Mouse (Mus musculus): ENCODE results near the gene Lgals7. TPM values are rescaled to one million over a fixed set of nuclear protein-coding genes. Genes with fewer than 3 reads are reported as not detected.
A peak's percentile ranks its signal among the peaks of the same experiment; 100 is the strongest.

Lgals7 gene
- total and polyA plus RNA-seq, 2 experiments from 2014 or later = 3.8 to 12.5 TPM

DNA sequence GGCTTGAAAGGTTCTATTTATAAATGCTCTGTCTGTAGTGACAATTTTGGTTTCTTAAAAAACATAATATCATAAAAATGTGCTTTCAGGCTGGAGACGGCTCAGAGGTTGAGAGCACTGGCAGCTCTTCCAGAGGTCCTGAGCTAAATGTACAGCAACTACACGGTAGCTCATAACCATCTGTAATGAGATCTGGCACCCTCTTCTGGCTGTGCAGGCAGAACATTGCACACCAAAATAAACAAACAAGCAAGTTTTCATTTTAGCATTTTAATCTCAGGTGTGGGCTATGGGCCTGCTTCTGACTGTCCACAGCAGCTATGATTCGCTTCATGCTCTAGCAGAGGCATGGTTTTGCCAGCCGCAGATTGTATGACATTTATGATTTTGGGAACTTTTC lies 36.3 kb downstream of the Lgals7 start:
- DNase-seq (ENCODE audit: low spot score) (no peak), ATAC-seq (ENCODE audit: low FRiP score) (no peak)
- H3K4me1 ChIP-seq (ENCODE audit: insufficient read depth, low read length) = no peaks in the 10 kb centered on the region
- no peak overlapping the region for H3K27ac ChIP-seq (ENCODE audit: low read depth, low read length)
- no peak overlapping the region for H3K4me3 ChIP-seq (ENCODE audit: low read depth, low read length)
- no peaks in the 10 kb centered on the region for H3K27me3 ChIP-seq (ENCODE audit: insufficient read depth, low read length)
- WGBS = 88% methylated on average over 4 of the region's 4 CpGs
- H3K9me3 ChIP-seq (ENCODE audit: low read length) = no peaks in the 10 kb centered on the region
- no peak overlapping the region for H3K4me2 ChIP-seq (ENCODE audit: low read depth, low read length, poor library complexity, severe bottlenecking)
- H3K36me3 ChIP-seq (ENCODE audit: insufficient read depth, low read length) = peaks cover 95% of the 10 kb centered on the region
- no peak overlapping the region for H3K9ac ChIP-seq (replicated peaks; ENCODE audit: low read length, poor library complexity, severe bottlenecking)
- TF ChIP-seq CTCF (IDR thresholded peaks at IDR 0.05) = peak; percentile 39

DNA sequence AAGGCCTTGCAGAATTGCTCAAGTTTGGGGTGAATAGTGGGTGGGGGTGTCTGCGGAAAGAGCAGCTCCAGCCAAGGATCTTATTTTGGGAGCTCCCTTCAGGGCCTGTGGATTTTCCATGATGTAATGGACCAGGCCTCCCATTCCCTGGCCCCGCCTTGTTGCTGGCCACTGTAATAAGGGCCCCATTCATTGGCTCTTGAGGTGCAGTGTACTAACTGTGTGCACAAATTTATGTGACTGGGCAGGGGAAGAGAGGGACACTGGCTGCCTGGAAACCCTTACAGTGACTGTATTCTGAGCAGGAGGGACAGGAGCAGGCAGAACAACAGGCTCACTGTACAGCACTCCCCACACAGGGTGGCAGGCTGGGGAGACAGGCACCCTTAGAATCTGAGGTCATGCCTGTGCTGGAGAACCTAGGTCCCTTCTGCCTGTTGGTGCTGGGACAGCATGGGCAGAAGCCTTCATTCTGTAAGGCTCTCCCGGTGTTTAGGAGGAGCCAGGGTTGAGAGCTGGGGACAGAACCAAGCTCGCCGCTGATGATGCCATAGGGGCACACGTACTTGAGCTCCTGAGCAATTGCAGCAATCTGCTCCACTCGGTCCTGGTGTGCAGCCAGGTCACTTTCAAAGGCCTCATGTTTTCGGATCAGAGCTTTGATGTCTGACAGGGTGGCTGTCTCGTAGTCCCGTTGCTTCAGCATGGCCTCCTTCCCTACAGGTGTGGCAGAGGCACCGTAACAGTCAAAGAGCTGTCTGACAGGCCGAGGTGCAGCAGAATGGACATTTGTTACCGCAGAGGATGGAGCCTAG lies 37.9 kb downstream of the Lgals7 start:
- no peak for TF ChIP-seq CTCF (IDR thresholded peaks at IDR 0.05)
- peaks cover 94% of the 10 kb centered on the region for H3K36me3 ChIP-seq (ENCODE audit: insufficient read depth, low read length)
- H3K27ac ChIP-seq (ENCODE audit: low read depth, low read length) = no peak overlapping the region
- H3K4me1 ChIP-seq (ENCODE audit: insufficient read depth, low read length) = no peaks in the 10 kb centered on the region
- no peak overlapping the region for H3K4me3 ChIP-seq (ENCODE audit: low read depth, low read length)
- H3K9ac ChIP-seq (replicated peaks; ENCODE audit: low read length, poor library complexity, severe bottlenecking) = no peak overlapping the region
- H3K9me3 ChIP-seq (ENCODE audit: low read length) = no peaks in the 10 kb centered on the region
- DNase-seq (ENCODE audit: low spot score) = no peak
- 89% methylated on average over 13 of the region's 13 CpGs for WGBS
- H3K4me2 ChIP-seq (ENCODE audit: low read depth, low read length, poor library complexity, severe bottlenecking) = no peak overlapping the region
- H3K27me3 ChIP-seq (ENCODE audit: insufficient read depth, low read length) = no peaks in the 10 kb centered on the region
- ATAC-seq (ENCODE audit: low FRiP score) = no peak

DNA sequence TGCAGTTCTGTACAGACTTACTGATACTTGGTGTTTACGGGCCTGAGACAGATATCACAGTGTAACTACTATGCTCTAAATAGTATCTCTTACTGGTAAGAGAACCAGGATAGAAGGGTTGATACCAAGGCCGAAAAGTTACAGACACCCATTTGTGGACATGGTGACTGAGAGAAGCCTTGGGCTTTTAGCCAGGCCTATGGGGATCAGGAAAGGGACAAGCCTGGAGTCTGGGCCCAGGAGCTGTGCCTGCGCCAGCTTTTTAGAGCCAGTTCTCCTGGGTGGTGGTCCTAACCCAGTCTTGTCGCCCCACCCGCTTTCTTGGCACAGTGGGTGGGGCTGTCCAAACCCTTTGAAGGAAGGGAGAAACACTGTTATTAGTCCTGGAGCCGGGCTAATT lies 38.5 kb downstream of the Lgals7 start:
- 88% methylated on average over 6 of the region's 6 CpGs for WGBS
- TF ChIP-seq CTCF (IDR thresholded peaks at IDR 0.05) = no peak
- no peak for ATAC-seq (ENCODE audit: low FRiP score)

DNA sequence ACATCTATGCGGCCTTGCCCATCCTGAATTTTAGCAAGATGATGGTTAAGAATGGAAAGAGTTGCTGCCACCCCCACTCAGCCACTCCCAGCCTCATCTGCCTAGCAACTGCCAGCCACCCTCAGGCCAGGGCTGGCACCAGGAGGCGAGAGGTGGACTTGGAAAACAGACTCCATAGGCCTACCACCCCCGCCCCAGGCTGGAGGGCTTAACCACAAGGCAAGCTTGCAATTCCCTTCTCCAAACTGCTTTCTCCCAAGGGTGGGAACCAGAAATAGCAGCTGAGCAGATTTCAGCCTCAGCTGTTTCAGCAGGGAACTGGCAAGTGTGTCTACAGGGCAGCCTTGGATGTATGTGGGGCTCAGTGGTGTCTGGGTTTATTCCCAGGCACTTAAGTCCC lies 39.2 kb downstream of the Lgals7 start:
- ATAC-seq (ENCODE audit: low FRiP score) = no peak
- no peaks in the 10 kb centered on the region for H3K9me3 ChIP-seq (ENCODE audit: low read length)
- no peak overlapping the region for H3K27ac ChIP-seq (ENCODE audit: low read depth, low read length)
- no peak overlapping the region for H3K9ac ChIP-seq (replicated peaks; ENCODE audit: low read length, poor library complexity, severe bottlenecking)
- no peak for DNase-seq (ENCODE audit: low spot score)
- no peak overlapping the region for H3K4me2 ChIP-seq (ENCODE audit: low read depth, low read length, poor library complexity, severe bottlenecking)
- no peak for TF ChIP-seq CTCF (IDR thresholded peaks at IDR 0.05)
- no peak overlapping the region for H3K4me3 ChIP-seq (ENCODE audit: low read depth, low read length)
- WGBS = 90% methylated on average over 3 of the region's 3 CpGs
- H3K36me3 ChIP-seq (ENCODE audit: insufficient read depth, low read length) = peaks cover 94% of the 10 kb centered on the region
- H3K27me3 ChIP-seq (ENCODE audit: insufficient read depth, low read length) = no peaks in the 10 kb centered on the region
- no peaks in the 10 kb centered on the region for H3K4me1 ChIP-seq (ENCODE audit: insufficient read depth, low read length)

More for the DNA sequence above, 38.5 kb downstream of the Lgals7 start:
- Histone ChIP-seq H3K36me3 (ENCODE audit: insufficient read depth, low read length) (peaks cover 94% of the 10 kb centered on the region), H3K4me3 (ENCODE audit: low read depth, low read length) (no peak overlapping the region), H3K27ac (ENCODE audit: low read depth, low read length) (no peak overlapping the region), H3K4me2 (ENCODE audit: low read depth, low read length, poor library complexity, severe bottlenecking) (no peak overlapping the region), H3K27me3 (ENCODE audit: insufficient read depth, low read length) (no peaks in the 10 kb centered on the region), H3K9ac (replicated peaks; ENCODE audit: low read length, poor library complexity, severe bottlenecking) (no peak overlapping the region), H3K4me1 (ENCODE audit: insufficient read depth, low read length) (no peaks in the 10 kb centered on the region), H3K9me3 (ENCODE audit: low read length) (no peaks in the 10 kb centered on the region)
- DNase-seq (ENCODE audit: low spot score) = no peak

DNA sequence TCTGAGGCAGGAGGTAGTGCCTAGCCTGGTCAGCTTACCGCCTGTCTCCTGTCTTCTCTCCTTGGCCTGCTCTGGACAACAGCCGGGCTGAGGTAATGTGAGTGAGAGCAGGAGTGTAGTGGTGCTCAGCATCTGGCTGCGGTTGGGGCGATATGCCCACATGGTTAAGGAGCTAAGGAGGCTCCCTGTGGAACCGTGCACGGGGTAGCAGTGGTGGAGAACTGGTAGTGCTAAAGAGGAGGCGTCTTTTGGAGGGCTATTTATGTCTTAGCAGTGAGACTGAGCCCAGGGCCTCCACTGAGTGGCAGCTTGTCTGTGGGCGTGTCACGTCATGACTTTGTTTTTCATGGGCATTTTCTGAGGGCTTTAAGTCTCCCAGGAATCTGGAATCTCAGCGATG lies 40.1 kb downstream of the Lgals7 start:
- no peak overlapping the region for H3K27ac ChIP-seq (ENCODE audit: low read depth, low read length)
- H3K36me3 ChIP-seq (ENCODE audit: insufficient read depth, low read length) = peaks cover 94% of the 10 kb centered on the region
- TF ChIP-seq CTCF (IDR thresholded peaks at IDR 0.05) = no peak
- H3K9ac ChIP-seq (replicated peaks; ENCODE audit: low read length, poor library complexity, severe bottlenecking) = no peak overlapping the region
- no peak overlapping the region for H3K4me3 ChIP-seq (ENCODE audit: low read depth, low read length)
- H3K4me1 ChIP-seq (ENCODE audit: insufficient read depth, low read length) = no peaks in the 10 kb centered on the region
- ATAC-seq (ENCODE audit: low FRiP score) (no peak), DNase-seq (ENCODE audit: low spot score) (no peak)
- H3K27me3 ChIP-seq (ENCODE audit: insufficient read depth, low read length) = no peaks in the 10 kb centered on the region
- no peaks in the 10 kb centered on the region for H3K9me3 ChIP-seq (ENCODE audit: low read length)
- WGBS = 90% methylated on average over 10 of the region's 10 CpGs
- H3K4me2 ChIP-seq (ENCODE audit: low read depth, low read length, poor library complexity, severe bottlenecking) = no peak overlapping the region

DNA sequence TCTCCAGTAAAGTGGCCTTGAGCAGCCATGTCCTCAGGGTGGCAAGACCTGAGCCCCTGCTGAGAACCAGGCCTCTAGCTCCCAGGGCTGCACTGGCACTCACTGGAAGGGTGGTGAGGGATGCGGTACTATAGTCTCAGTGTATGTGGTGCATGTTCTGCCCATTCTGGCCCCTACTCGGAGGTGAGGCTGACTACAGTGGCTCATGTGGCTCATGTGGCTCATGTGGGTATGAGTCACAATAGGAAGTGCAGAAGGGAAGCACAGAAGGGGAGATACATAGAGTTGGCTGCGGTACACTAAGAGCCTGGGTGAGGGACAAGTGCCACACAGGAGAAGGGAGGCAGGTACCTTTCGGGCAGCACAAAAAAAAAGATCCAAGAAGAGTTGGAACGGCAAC lies 43.5 kb downstream of the Lgals7 start:
- H3K4me3 ChIP-seq (ENCODE audit: low read depth, low read length) = no peak overlapping the region
- H3K9ac ChIP-seq (replicated peaks; ENCODE audit: low read length, poor library complexity, severe bottlenecking) = no peak overlapping the region
- no peaks in the 10 kb centered on the region for H3K4me1 ChIP-seq (ENCODE audit: insufficient read depth, low read length)
- H3K36me3 ChIP-seq (ENCODE audit: insufficient read depth, low read length) = peaks cover 89% of the 10 kb centered on the region
- H3K27ac ChIP-seq (ENCODE audit: low read depth, low read length) = no peak overlapping the region
- no peaks in the 10 kb centered on the region for H3K27me3 ChIP-seq (ENCODE audit: insufficient read depth, low read length)
- ATAC-seq (ENCODE audit: low FRiP score) = no peak
- H3K9me3 ChIP-seq (ENCODE audit: low read length) = no peaks in the 10 kb centered on the region
- DNase-seq (ENCODE audit: low spot score) = no peak
- WGBS = 97% methylated on average over 5 of the region's 5 CpGs
- TF ChIP-seq CTCF (IDR thresholded peaks at IDR 0.05) = no peak
- H3K4me2 ChIP-seq (ENCODE audit: low read depth, low read length, poor library complexity, severe bottlenecking) = no peak overlapping the region

All from midbrain, postnatal 0 days (tissue).